Mouse (Mus musculus): ENCODE data around the gene Mri1. TPM values are rescaled to one million over a fixed set of nuclear protein-coding genes. Genes with fewer than 3 reads are reported as not detected.

The Mri1 gene
- total and polyA plus RNA-seq, 3 experiments: 10.8 to 20.8 (median 12.0) TPM

- Histone ChIP-seq H3K9ac (ENCODE audit: low read depth, low read length) (no peak overlapping the region), H3K27me3 (ENCODE audit: control insufficient read depth, insufficient read depth, low read length) (no peaks in the 10 kb centered on the region), H3K27ac (no peak overlapping the region), H3K79me2 (replicated peaks; ENCODE audit: control insufficient read depth, insufficient read depth, low read length) (no peaks in the 10 kb centered on the region), H3K4me1 (ENCODE audit: control insufficient read depth, insufficient read depth, low read length) (no peaks in the 10 kb centered on the region), H3K36me3 (ENCODE audit: control insufficient read depth, insufficient read depth, low read length) (no peaks in the 10 kb centered on the region), H3K4me3 (no peak overlapping the region)
- no peak for DNase-seq
- TF ChIP-seq POLR2A (IDR thresholded peaks at IDR 0.05; ENCODE audit: insufficient read depth, low read depth, low read length) (no peak), EP300 (IDR thresholded peaks at IDR 0.05; ENCODE audit: insufficient read depth, low read depth, low read length) (no peak), CTCF (IDR thresholded peaks at IDR 0.05) (no peak)
- WGBS: 67% methylated on average over 4 of the region's 4 CpGs
- intact Hi-C loops (cut with DNase I): no loop called here
Measured at GRCm38 (mm10) chr8:84272302-84272701, 15.2 kb upstream of the Mri1 start.

- Histone ChIP-seq H3K4me1 (ENCODE audit: control insufficient read depth, insufficient read depth, low read length) (no peaks in the 10 kb centered on the region), H3K27ac (peak within 1 kb of the TSS; percentile 94), H3K4me3 (peak within 1 kb of the TSS; percentile 97), H3K27me3 (ENCODE audit: control insufficient read depth, insufficient read depth, low read length) (no peaks in the 10 kb centered on the region), H3K36me3 (ENCODE audit: control insufficient read depth, insufficient read depth, low read length) (no peaks in the 10 kb centered on the region), H3K79me2 (replicated peaks; ENCODE audit: control insufficient read depth, insufficient read depth, low read length) (no peaks in the 10 kb centered on the region), H3K9ac (ENCODE audit: low read depth, low read length) (peak within 1 kb of the TSS; percentile 73)
- 1% methylated on average over 44 of the region's 44 CpGs for WGBS
- intact Hi-C loops (cut with DNase I): loop anchor here (2.0 kb wide), 1 partner anchor 17 kb away; no protein-coding TSS in a partner anchor
- peak; percentile 97 to 100 for DNase-seq
- TF ChIP-seq POLR2A (IDR thresholded peaks at IDR 0.05; ENCODE audit: insufficient read depth, low read depth, low read length): peak; percentile 88
- TF ChIP-seq CTCF (IDR thresholded peaks at IDR 0.05): peak; percentile 13; the same call in 1 of the 2 replicates
- 0 out of 2 replicates have a peak, but pooled peaks have one; percentile 45 for TF ChIP-seq EP300 (IDR thresholded peaks at IDR 0.05; ENCODE audit: insufficient read depth, low read depth, low read length)
Measured at GRCm38 (mm10) chr8:84269950-84270773, 13.0 kb upstream of the Mri1 start, which contains the start of gene Ccdc130. TSS of gene Ccdc130 (minus strand) at chr8:84270380.

- 95% methylated on average over 4 of the region's 4 CpGs for WGBS
- TF ChIP-seq CTCF (IDR thresholded peaks at IDR 0.05): no peak
- TF ChIP-seq POLR2A (IDR thresholded peaks at IDR 0.05; ENCODE audit: insufficient read depth, low read depth, low read length): no peak
- no peak for TF ChIP-seq EP300 (IDR thresholded peaks at IDR 0.05; ENCODE audit: insufficient read depth, low read depth, low read length)
- intact Hi-C loops (cut with DNase I): no loop called here
- H3K36me3 ChIP-seq (ENCODE audit: control insufficient read depth, insufficient read depth, low read length): no peaks in the 10 kb centered on the region
- no peaks in the 10 kb centered on the region for H3K79me2 ChIP-seq (replicated peaks; ENCODE audit: control insufficient read depth, insufficient read depth, low read length)
- no peaks in the 10 kb centered on the region for H3K27me3 ChIP-seq (ENCODE audit: control insufficient read depth, insufficient read depth, low read length)
- no peak overlapping the region for H3K4me3 ChIP-seq
- no peak overlapping the region for H3K27ac ChIP-seq
- H3K9ac ChIP-seq (ENCODE audit: low read depth, low read length): no peak overlapping the region
- peaks cover 6% of the 10 kb centered on the region for H3K4me1 ChIP-seq (ENCODE audit: control insufficient read depth, insufficient read depth, low read length)
- DNase-seq: no peak
Measured at GRCm38 (mm10) chr8:84261098-84261497, 4.0 kb upstream of the Mri1 start.

- no peaks in the 10 kb centered on the region for H3K36me3 ChIP-seq (ENCODE audit: control insufficient read depth, insufficient read depth, low read length)
- H3K27me3 ChIP-seq (ENCODE audit: control insufficient read depth, insufficient read depth, low read length): no peaks in the 10 kb centered on the region
- peaks cover 8% of the 10 kb centered on the region for H3K4me1 ChIP-seq (ENCODE audit: control insufficient read depth, insufficient read depth, low read length)
- no peaks in the 10 kb centered on the region for H3K79me2 ChIP-seq (replicated peaks; ENCODE audit: control insufficient read depth, insufficient read depth, low read length)
- no peak for DNase-seq
- TF ChIP-seq CTCF (IDR thresholded peaks at IDR 0.05): no peak
- TF ChIP-seq POLR2A (IDR thresholded peaks at IDR 0.05; ENCODE audit: insufficient read depth, low read depth, low read length): no peak
- no peak for TF ChIP-seq EP300 (IDR thresholded peaks at IDR 0.05; ENCODE audit: insufficient read depth, low read depth, low read length)
- H3K4me3 ChIP-seq: peak overlapping the region; percentile 67
- peak overlapping the region; percentile 81 for H3K9ac ChIP-seq (ENCODE audit: low read depth, low read length)
- WGBS: 12% methylated on average over 6 of the region's 6 CpGs
- intact Hi-C loops (cut with DNase I): loop anchor here (2.0 kb wide), 1 partner anchor 20 kb away; the partner anchor contains the start of gene Zswim4
- H3K27ac ChIP-seq: peak overlapping the region; percentile 85
Measured at GRCm38 (mm10) chr8:84256458-84256821, 686 bp downstream of the Mri1 start.

GRCm38 (mm10) chr8:84255858-84256257 lies 1.3 kb downstream of the Mri1 start:
- H3K27me3 ChIP-seq (ENCODE audit: control insufficient read depth, insufficient read depth, low read length): no peaks in the 10 kb centered on the region
- peaks cover 8% of the 10 kb centered on the region for H3K4me1 ChIP-seq (ENCODE audit: control insufficient read depth, insufficient read depth, low read length)
- TF ChIP-seq POLR2A (IDR thresholded peaks at IDR 0.05; ENCODE audit: insufficient read depth, low read depth, low read length) (no peak), EP300 (IDR thresholded peaks at IDR 0.05; ENCODE audit: insufficient read depth, low read depth, low read length) (no peak), CTCF (IDR thresholded peaks at IDR 0.05) (no peak)
- no peaks in the 10 kb centered on the region for H3K79me2 ChIP-seq (replicated peaks; ENCODE audit: control insufficient read depth, insufficient read depth, low read length)
- no peak overlapping the region for H3K27ac ChIP-seq
- intact Hi-C loops (cut with DNase I): loop anchor here (2.0 kb wide), 1 partner anchor 19 kb away; the partner anchor contains the start of gene Zswim4
- no peak for DNase-seq
- no peak overlapping the region for H3K4me3 ChIP-seq
- no peaks in the 10 kb centered on the region for H3K36me3 ChIP-seq (ENCODE audit: control insufficient read depth, insufficient read depth, low read length)
- no peak overlapping the region; the same call in 1 of the 2 replicates for H3K9ac ChIP-seq (ENCODE audit: low read depth, low read length)
- 84% methylated on average over 3 of the region's 3 CpGs for WGBS
